Mouse (Mus musculus) left cerebral cortex, postnatal 10 days (tissue): Measurements from ENCODE around the gene Arhgef18. TPM values are rescaled to one million over a fixed set of nuclear protein-coding genes. Genes with fewer than 3 reads are reported as not detected.

Experiments
- DNase-seq, 2 experiments: peaks; one replicate each; pipeline ENCODE4 v3.0.0; 2021 to 2022; ENCODE audit warnings: low spot score in 2 of 2, mixed read lengths in 1 of 2; ENCODE audit errors: extremely low spot score in 1 of 2
- intact Hi-C: fragments of 180-260 bp; cut with DNase I; formaldehyde crosslinking; loops from one replicate; pipeline ENCODE4 v1.15.1; 2025
- total RNA-seq, 2 experiments: library from RNA; stranded (reverse); gene quantifications; 2 replicates each; pipeline ENCODE4 v1.2.3; 2021

Gene Arhgef18
- total RNA-seq, 2 experiments from 2014 or later = 33.3 to 35.6 TPM

DNA sequence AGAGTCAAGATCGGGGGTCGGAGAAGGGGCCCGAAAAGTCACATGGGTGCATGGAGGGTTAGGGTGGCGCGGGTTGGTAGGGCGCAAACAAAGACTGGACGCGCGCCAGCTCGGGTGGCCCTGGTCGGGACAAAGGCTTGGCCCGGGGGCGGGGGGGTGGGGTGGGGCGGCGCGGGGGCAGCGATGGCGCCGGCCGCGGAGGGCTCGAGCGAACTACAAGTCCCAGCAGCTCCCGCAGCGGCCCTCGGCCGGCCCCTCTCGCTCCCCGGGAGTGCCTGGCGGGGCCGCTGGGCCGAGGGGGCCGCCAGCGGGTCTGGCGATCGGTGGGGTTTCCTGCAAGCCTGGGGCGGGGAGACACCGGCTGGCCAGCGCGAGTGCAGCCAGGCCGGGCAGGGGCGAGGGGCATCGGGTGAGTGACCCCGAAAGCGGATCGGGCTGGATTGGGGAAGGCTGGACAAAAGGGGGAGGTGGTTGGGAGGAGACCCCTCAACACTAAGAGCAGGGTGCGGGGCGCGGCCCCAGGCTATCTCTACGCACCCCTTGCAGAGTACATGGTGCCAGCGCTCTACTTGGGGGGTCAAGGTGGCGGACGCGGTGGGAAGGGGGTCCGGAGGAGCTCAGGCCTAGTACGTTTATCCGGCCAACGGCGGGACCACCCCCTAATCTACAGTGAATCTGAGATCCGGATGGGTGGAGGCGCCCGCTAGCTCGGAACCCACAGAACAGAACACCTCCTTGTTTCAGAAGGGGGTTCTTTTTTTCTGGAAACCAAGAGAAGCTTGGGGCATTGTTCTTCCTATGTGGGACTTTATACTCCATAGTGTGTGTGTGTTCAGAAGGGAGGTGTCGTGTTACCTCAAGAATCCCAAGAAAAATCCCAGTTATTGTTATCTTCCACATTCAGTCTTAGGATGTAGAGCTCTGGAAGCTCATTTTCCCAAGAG is 100.4 kb downstream of the Arhgef18 start, which contains the start of gene Zfp358:
Zfp358 (plus strand) TSS at position 238 of the 944 bp plus-strand sequence.
- intact Hi-C loops = no loop called here
- peak; percentile 48 to 93 for DNase-seq

DNA sequence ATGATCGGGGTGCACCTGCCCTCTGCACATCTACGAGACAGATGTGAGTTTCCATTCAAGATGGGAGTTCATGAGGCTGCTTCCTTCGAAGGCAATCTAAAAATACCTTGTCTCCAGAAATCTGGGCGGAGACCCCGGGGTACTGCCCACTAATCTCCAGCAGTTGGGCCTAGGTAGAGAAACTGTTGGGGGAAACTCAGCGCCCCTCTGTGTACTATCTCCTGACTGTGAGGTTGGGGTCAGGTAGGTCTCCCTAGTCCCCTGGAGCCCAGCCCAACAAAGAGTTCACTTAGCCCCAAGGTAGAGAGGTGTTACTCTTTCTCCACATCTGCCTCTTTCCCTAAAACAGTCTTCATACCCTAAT is 101.0 kb downstream of the Arhgef18 start:
- no peak for DNase-seq
- intact Hi-C loops = no loop called here

DNA sequence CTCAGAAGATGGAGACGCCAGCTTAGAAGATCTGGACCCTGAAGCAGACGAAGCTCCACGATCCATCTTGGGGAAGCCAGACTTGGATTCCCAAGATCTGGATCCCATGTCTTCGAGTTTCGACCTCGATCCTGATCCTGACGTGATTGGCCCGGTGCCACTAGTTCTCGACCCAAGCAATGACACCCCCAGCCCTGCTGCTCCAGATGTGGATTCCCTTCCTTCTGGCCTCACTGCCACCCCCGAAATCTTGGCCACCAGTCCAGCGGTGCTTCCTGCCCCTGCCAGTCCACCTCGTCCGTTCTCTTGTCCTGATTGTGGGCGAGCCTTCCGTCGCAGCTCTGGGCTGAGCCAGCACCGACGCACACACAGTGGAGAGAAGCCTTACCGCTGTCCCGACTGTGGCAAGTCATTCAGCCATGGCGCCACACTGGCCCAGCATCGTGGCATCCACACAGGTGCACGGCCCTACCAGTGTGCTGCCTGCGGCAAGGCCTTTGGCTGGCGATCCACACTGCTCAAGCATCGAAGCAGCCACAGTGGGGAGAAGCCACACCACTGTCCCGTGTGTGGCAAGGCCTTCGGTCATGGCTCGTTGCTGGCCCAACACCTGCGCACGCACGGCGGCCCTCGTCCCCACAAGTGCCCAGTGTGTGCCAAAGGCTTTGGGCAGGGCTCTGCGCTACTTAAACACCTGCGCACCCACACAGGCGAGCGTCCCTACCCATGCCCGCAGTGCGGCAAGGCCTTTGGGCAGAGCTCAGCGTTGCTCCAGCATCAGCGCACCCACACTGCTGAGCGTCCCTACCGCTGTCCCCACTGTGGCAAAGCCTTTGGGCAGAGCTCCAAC is 103.0 kb downstream of the Arhgef18 start:
- intact Hi-C loops = no loop called here
- peak in 1 of 2 experiments; percentile 55 for DNase-seq

GRCm38 (mm10) chr8:3496428-3496748 is 103.6 kb downstream of the Arhgef18 start:
- intact Hi-C loops = no loop called here

GRCm38 (mm10) chr8:3498583-3498982 is 105.8 kb downstream of the Arhgef18 start:
- intact Hi-C loops = no loop called here
- DNase-seq = no peak

More at GRCm38 (mm10) chr8:3496428-3496748, 103.6 kb downstream of the Arhgef18 start:
- DNase-seq = no peak

GRCm38 (mm10) chr8:3499751-3500150 is 106.9 kb downstream of the Arhgef18 start:
- intact Hi-C loops = no loop called here

DNA sequence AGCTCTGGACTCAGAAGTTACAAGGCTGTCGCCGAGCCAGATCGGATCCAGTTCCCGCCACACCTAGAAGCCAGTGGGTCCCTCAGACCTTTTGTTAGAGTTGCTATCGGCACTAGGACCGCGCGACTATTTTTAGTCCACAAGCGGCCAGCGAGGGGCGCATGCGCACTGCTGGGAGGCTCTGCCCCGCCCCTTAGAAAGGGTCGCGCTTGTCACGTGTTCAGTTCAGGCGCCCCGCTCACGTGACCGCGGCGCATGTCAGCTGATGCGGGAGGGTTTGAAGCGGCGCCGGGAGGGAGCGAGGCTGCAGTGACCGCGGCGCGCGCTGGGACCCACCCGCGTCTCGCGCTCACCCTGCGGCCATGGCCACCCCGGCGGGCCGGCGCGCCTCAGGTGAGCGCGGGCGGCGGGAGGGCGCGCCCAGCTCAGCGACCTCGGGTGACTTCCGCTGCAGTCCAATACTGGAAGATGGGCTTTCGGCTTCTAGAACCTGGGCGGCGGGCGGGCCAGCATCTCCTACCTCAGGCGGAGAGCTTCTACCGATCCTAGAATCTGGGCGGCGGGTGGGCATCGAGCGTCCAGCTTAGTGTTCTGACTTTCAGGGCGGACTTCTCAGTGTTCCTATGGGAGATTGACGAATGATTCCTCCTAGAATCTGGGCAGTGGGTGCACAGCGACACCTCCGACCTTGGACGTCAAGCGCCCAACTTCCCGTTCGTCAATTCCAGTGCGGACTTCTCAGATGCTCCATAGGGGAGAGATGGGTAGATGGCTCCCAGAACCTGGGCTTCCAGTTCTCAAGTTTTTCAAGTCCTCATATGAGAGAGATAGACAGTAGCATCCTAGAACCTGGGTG is 107.7 kb downstream of the Arhgef18 start, which contains the start of gene Mcoln1:
Mcoln1 (plus strand) TSS at position 223 of the 856 bp plus-strand sequence.
- intact Hi-C loops = no loop called here

More at GRCm38 (mm10) chr8:3499751-3500150, 106.9 kb downstream of the Arhgef18 start:
- DNase-seq = no peak

DNA sequence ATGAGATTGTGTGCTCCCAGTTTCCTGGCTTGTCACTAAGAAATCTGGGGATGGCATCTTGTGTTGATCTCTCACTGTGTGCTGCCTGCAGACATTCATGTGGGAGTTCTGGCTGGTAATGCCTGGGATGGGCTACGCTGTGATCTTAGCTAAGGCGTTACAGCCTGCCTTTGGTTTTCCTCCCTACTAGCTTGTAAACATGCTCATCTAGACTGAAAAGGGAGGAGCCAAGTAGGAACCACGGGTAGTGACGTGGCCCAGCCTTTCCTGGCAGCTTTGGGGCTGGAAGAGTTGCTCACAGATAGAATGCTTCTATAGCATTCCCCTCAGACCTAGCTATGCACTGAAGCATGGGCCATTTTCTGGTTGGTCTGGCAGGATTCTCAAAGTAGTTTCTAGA is 109.4 kb downstream of the Arhgef18 start:
- no peak for DNase-seq
- intact Hi-C loops = no loop called here

More for the DNA sequence above, 107.7 kb downstream of the Arhgef18 start, which contains the start of gene Mcoln1:
- DNase-seq = peak; percentile 97 to 98

Other genes starting within 250 kb of the Arhgef18 start
- gene Insr, start 113.4 kb upstream of the Arhgef18 start, total RNA-seq = 10 to 100 TPM; 44.5 to 47.6 TPM
- gene A430078G23Rik, start 39.6 kb upstream of the Arhgef18 start, total RNA-seq = not detected
- gene Pex11g, start 74.7 kb downstream of the Arhgef18 start, total RNA-seq = 1 to 10 TPM in 1 of 2 experiments, under 1 TPM in 1; 0.73 to 1.1 TPM
- gene Tex45, start 77.9 kb downstream of the Arhgef18 start, total RNA-seq = under 1 TPM in 1 of 2 experiments, not detected in 1; 0.30 TPM
- 10 to 100 TPM; 29.4 to 31.2 TPM for gene Zfp358, start 100.1 kb downstream of the Arhgef18 start, total RNA-seq
- gene Mcoln1, start 107.5 kb downstream of the Arhgef18 start, total RNA-seq = 10 to 100 TPM; 77.7 to 81.4 TPM
- gene Pnpla6, start 122.4 kb downstream of the Arhgef18 start, total RNA-seq = 10 to 100 TPM; 73.7 to 79.2 TPM
- gene C330021F23Rik, start 175.0 kb downstream of the Arhgef18 start, total RNA-seq = not detected
- 10 to 100 TPM; 67.3 to 71.8 TPM for gene Camsap3, start 194.3 kb downstream of the Arhgef18 start, total RNA-seq
- gene Xab2, start 228.3 kb downstream of the Arhgef18 start, total RNA-seq = 10 to 100 TPM; 32.4 to 36.3 TPM
- 10 to 100 TPM; 78.6 to 80.1 TPM for gene Pet100, start 228.5 kb downstream of the Arhgef18 start, total RNA-seq
- gene Pcp2, start 232.5 kb downstream of the Arhgef18 start, total RNA-seq = not detected
- gene Stxbp2, start 237.9 kb downstream of the Arhgef18 start, total RNA-seq = 10 to 100 TPM; 57.0 to 59.3 TPM